ENCODE assay signal across 8 mouse cellular contexts in genomic region chr7:25686680-25687531, GRCm38 (mm10). TPM values are rescaled to one million over a fixed set of nuclear protein-coding genes. Genes with fewer than 3 reads are reported as not detected.
A peak's percentile ranks its signal among the peaks of the same experiment; 100 is the strongest.
DNase-seq lines count a peak whose midpoint lies in the region; ATAC-seq and TF ChIP-seq lines count a peak whose summit lies in the region.

Gene Tgfb1, plus strand, starts transcription at chr7:25687002.

- H3K27ac ChIP-seq in forebrain, embryonic 16.5 days (ENCODE audit: low read length), result no peak within 1 kb of the TSS
- peak within 1 kb of the TSS; percentile 83 for H3K27ac ChIP-seq in hindbrain, embryonic 10.5 days
- H3K27ac ChIP-seq in limb, embryonic 13.5 days, result 0 out of 2 replicates have a peak within 1 kb of the TSS, but pooled peaks have one; percentile 1
- H3K27ac ChIP-seq in midbrain, embryonic 13.5 days, result no peak within 1 kb of the TSS

- DNase-seq in adrenal gland, postnatal 36 days, result peak; percentile 85 to 91
- peak; percentile 74 for DNase-seq in hindbrain, embryonic 10.5 days (ENCODE audit: low spot score)
- peak; percentile 83 to 90 for DNase-seq in spleen, postnatal 4 days (ENCODE audit: low spot score in 2 of 2)
- DNase-seq in cerebellum, adult 8-10 months, result no peak

- peaks cover 71% of the 10 kb centered on the region for H3K4me1 ChIP-seq in E14TG2a.4 (replicated peaks; ENCODE audit: low read depth, low read length)
- H3K4me1 ChIP-seq in forebrain, embryonic 16.5 days (replicated peaks; ENCODE audit: control insufficient read depth, insufficient read depth, low read length), result peaks cover 34% of the 10 kb centered on the region
- peaks cover 52% of the 10 kb centered on the region for H3K4me1 ChIP-seq in hindbrain, embryonic 10.5 days (replicated peaks)
- peaks cover 37% of the 10 kb centered on the region for H3K4me1 ChIP-seq in limb, embryonic 13.5 days
- peaks cover 41% of the 10 kb centered on the region for H3K4me1 ChIP-seq in midbrain, embryonic 13.5 days (replicated peaks)

- peak; percentile 34; the same call in 1 of the 2 replicates for TF ChIP-seq CTCF in E14TG2a.4 (conservative IDR thresholded peaks at IDR 0.05; ENCODE audit: low read length)

- no peaks in the 10 kb centered on the region for H3K9me3 ChIP-seq in E14TG2a.4 (ENCODE audit: low read length)
- H3K9me3 ChIP-seq in forebrain, embryonic 16.5 days (ENCODE audit: control insufficient read depth, low read length), result no peaks in the 10 kb centered on the region
- no peaks in the 10 kb centered on the region for H3K9me3 ChIP-seq in hindbrain, embryonic 10.5 days
- no peaks in the 10 kb centered on the region for H3K9me3 ChIP-seq in limb, embryonic 13.5 days
- no peaks in the 10 kb centered on the region for H3K9me3 ChIP-seq in midbrain, embryonic 13.5 days

- peak within 1 kb of the TSS; percentile 63 for H3K4me2 ChIP-seq in forebrain, embryonic 16.5 days (ENCODE audit: low read length)
- H3K4me2 ChIP-seq in limb, embryonic 13.5 days (replicated peaks), result peak within 1 kb of the TSS; percentile 86
- peak within 1 kb of the TSS; percentile 62 for H3K4me2 ChIP-seq in midbrain, embryonic 13.5 days (replicated peaks)

- ATAC-seq in forebrain, embryonic 16.5 days, result peak; percentile 26; the same call in 1 of the 2 replicates
- peak; percentile 37; the same call in 1 of the 2 replicates for ATAC-seq in limb, embryonic 13.5 days (ENCODE audit: low FRiP score, low read depth)
- ATAC-seq in midbrain, embryonic 13.5 days, result peak; percentile 29; the same call in 1 of the 2 replicates

- under 1% methylated on average over 51 of the region's 69 CpGs for WGBS in forebrain, embryonic 16.5 days
- WGBS in hindbrain, embryonic 10.5 days, result under 1% methylated on average over 69 of the region's 69 CpGs
- 1% methylated on average over 63 of the region's 69 CpGs for WGBS in limb, embryonic 13.5 days
- WGBS in midbrain, embryonic 13.5 days, result under 1% methylated on average over 63 of the region's 69 CpGs

- peak within 1 kb of the TSS; percentile 83 for H3K4me3 ChIP-seq in E14TG2a.4 (replicated peaks; ENCODE audit: low read length)
- H3K4me3 ChIP-seq in forebrain, embryonic 16.5 days (replicated peaks; ENCODE audit: low read length), result peak within 1 kb of the TSS; percentile 43
- H3K4me3 ChIP-seq in hindbrain, embryonic 10.5 days, result peak within 1 kb of the TSS; percentile 66
- peak within 1 kb of the TSS; percentile 66 for H3K4me3 ChIP-seq in limb, embryonic 13.5 days
- peak within 1 kb of the TSS; percentile 43 for H3K4me3 ChIP-seq in midbrain, embryonic 13.5 days (replicated peaks)

- peak within 1 kb of the TSS; percentile 49 for H3K9ac ChIP-seq in forebrain, embryonic 16.5 days (replicated peaks; ENCODE audit: low read depth, low read length)
- peak within 1 kb of the TSS; percentile 76 for H3K9ac ChIP-seq in limb, embryonic 13.5 days
- H3K9ac ChIP-seq in midbrain, embryonic 13.5 days (replicated peaks), result peak within 1 kb of the TSS; percentile 32

- H3K27me3 ChIP-seq in E14TG2a.4 (ENCODE audit: insufficient read depth, low read length), result peaks cover 68% of the 10 kb centered on the region
- H3K27me3 ChIP-seq in forebrain, embryonic 16.5 days (replicated peaks; ENCODE audit: control insufficient read depth, insufficient read depth, low read length), result peaks cover 53% of the 10 kb centered on the region
- H3K27me3 ChIP-seq in hindbrain, embryonic 10.5 days (ENCODE audit: insufficient read depth, poor library complexity, severe bottlenecking), result peaks cover 75% of the 10 kb centered on the region
- peaks cover 61% of the 10 kb centered on the region for H3K27me3 ChIP-seq in limb, embryonic 13.5 days
- peaks cover 70% of the 10 kb centered on the region for H3K27me3 ChIP-seq in midbrain, embryonic 13.5 days

- peaks cover 5% of the 10 kb centered on the region; the same call in 1 of the 2 replicates for H3K36me3 ChIP-seq in E14TG2a.4 (ENCODE audit: insufficient read depth, low read length)
- H3K36me3 ChIP-seq in forebrain, embryonic 16.5 days (ENCODE audit: control insufficient read depth, insufficient read depth), result no peaks in the 10 kb centered on the region
- peaks cover 22% of the 10 kb centered on the region for H3K36me3 ChIP-seq in hindbrain, embryonic 10.5 days
- H3K36me3 ChIP-seq in limb, embryonic 13.5 days, result peaks cover 5% of the 10 kb centered on the region; the same call in 1 of the 2 replicates
- peaks cover 6% of the 10 kb centered on the region; the same call in 1 of the 2 replicates for H3K36me3 ChIP-seq in midbrain, embryonic 13.5 days

RNA-seq across cellular contexts. Expression of gene Tgfb1, which starts in this region (rescaled TPM):
- 10 to 100 TPM; 35.5 to 48.9 TPM for total RNA-seq in adrenal gland, postnatal 36 days (2021)
- 0.54 and 0.93 TPM in 2 replicates for polyA plus RNA-seq in forebrain, embryonic 16.5 days (2015; fragmentation: Nextera tagmentation; extraction: Ambion mirVana)
- 0.81 and 2.1 TPM in 2 replicates for polyA plus RNA-seq in hindbrain, embryonic 10.5 days (2016; fragmentation: Nextera tagmentation; extraction: Ambion mirVana)
- 1.7 and 2.4 TPM in 2 replicates for polyA plus RNA-seq in limb, embryonic 13.5 days (2015; fragmentation: Nextera tagmentation; extraction: Ambion mirVana)
- polyA plus RNA-seq in midbrain, embryonic 13.5 days (2015; fragmentation: Nextera tagmentation; extraction: Ambion mirVana), result 0.59 and 1.2 TPM in 2 replicates

Comparison
In these comparisons a context has a peak if more than half of its experiments do, and no peak if none do; other contexts are left out.
1. Peak in ATAC-seq, H3K4me3 ChIP-seq, H3K9ac ChIP-seq and H3K4me2 ChIP-seq in forebrain, embryonic 16.5 days; RNA of the gene not detected or under 1 TPM.
2. H3K27ac ChIP-seq: peak in hindbrain, embryonic 10.5 days (single experiment) and limb, embryonic 13.5 days (single experiment); none in forebrain, embryonic 16.5 days (single experiment) and midbrain, embryonic 13.5 days (single experiment).
3. Peak in every context shown above with its lines, with median percentiles within 50 percentile points of each other: H3K4me3 ChIP-seq, ATAC-seq, H3K4me2 ChIP-seq and H3K9ac ChIP-seq.